Mouse (Mus musculus): Measurements from ENCODE around the gene Mrrf.

DNA sequence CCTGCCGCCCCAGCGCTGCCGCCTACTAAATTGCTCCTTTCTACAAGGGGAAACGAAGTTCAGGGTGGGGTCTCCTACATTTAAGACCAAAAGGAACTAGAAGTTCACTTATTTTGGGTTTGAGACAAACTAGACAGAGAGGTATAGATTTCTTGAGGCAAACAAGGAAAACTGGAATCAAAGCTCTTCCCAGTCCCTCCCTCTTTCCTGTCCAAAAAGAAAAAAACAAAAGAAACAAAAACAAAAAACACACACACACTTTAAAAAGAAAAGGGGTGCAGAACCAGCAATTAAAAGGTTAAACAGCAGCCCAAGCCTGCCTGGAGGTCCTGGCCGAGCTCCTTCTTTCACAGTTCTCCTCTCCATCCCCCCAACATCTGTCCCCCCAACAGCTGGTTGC, 38.2 kb upstream of the Mrrf start:
- TF ChIP-seq CTCF (IDR thresholded peaks at IDR 0.05; ENCODE audit: low read depth) = no peak
- TF ChIP-seq EP300 (IDR thresholded peaks at IDR 0.05; ENCODE audit: low read depth) = no peak

All from liver, postnatal 0 days (tissue).